Mouse (Mus musculus): ENCODE results near the gene H2bfm.
"Not testable (repeated sequence)": the region's sequence is repeated elsewhere in the genome, so short reads cannot be mapped to it uniquely, and the experiment has no call there.

Gene H2bfm

DNA sequence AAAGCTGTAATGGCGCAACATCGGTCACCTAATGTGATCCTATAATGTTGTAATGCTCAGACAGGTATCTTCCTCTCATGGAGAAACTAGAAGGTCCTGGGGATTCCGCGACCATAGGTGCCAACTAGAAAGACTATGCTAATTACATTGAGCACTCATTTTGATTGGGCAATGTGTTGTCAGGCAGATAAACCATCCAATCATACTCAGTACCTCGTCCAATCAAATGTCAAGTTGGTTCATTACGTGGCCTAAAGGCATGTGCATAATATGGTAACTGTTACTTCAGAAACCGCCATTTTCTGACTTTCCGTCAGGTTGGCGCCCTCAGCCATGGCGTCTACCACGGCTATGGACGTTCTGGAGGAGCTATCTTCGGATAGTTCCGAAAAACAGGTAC is at the start of gene H2bfm:
TSS of gene H2bfm (plus strand) at position 295 of the 400 bp plus-strand sequence.
- no peak for DNase-seq (ENCODE audit: low spot score in 2 of 2)

DNA sequence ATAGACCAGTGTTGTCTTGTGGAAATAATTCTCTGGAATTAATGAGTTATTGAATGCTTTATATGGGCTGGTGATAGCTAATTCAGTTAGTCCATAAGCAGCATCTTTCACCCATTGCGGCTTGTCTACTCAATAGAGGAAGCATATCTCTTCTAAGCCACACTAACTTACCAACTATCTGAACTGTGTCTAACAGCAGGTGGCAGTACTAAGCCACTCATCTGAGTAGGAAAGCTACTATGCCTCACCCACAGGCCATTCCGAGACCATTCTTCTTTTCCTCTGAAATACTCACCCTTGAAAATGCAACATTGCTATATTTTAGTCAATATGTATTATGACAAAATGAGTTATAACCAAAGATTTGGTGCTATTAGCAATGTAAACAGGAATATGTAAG is 31.4 kb upstream of the H2bfm start:
- peak; percentile 23 to 27 for DNase-seq (ENCODE audit: low spot score in 2 of 2)

DNA sequence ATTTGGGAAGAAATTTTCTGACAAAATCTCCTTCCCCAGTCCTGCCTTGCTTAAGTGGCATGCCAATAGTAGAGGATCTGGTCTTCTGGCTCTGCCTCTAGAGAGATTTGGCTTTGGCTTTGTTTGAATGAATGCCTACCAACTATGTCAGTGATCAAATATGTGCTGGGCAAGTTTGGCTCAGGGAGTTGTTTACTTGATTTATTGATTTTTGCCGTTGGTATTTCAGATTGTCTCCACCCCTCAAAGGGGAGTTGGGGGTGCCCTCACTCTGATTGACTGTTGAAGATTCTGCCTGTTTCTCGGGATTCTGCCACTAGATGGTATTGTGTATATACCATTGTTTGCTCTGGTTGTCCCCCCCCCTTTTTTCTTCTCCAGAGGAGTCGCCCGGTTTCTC is 22.8 kb upstream of the H2bfm start:
- no peak for DNase-seq (ENCODE audit: low spot score in 2 of 2)

GRCm38 (mm10) chrX:136925863-136926262 is 1.3 kb upstream of the H2bfm start:
- no peak for DNase-seq (ENCODE audit: low spot score in 2 of 2)

- no peak for DNase-seq (ENCODE audit: low spot score in 2 of 2)
Observed at GRCm38 (mm10) chrX:136937985-136938384, 10.9 kb downstream of the H2bfm start.

GRCm38 (mm10) chrX:136957583-136958279 is 30.6 kb downstream of the H2bfm start:
- DNase-seq (ENCODE audit: low spot score in 2 of 2), result peak; percentile 94

GRCm38 (mm10) chrX:136958300-136958699 is 31.2 kb downstream of the H2bfm start:
- DNase-seq (ENCODE audit: low spot score in 2 of 2), result not testable (repeated sequence)

DNA sequence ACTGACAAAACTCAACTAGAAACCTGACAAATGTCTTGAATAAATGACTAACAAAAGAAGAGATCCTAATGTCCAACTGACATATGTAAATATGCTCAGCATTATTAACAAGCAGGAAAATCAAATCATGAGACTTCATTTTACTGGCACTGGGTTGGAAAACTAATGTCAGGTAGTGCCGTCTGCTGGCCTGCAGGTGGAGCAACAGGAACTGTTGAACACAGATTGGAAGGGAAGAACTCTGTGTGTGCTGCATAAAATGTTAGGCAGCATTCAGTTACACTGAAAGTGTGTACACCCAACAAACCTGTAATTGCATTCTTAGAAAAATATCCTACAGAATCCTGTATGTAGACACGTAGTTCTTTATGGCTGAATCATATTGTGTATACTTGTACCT is 32.6 kb downstream of the H2bfm start:
- DNase-seq (ENCODE audit: low spot score in 2 of 2), result peak; percentile 31 to 41

- not testable (repeated sequence) for DNase-seq (ENCODE audit: low spot score in 2 of 2)
Observed at GRCm38 (mm10) chrX:136975397-136975796, 48.3 kb downstream of the H2bfm start, which contains the start of gene Tmsb15b2. Tmsb15b2 (minus strand) TSS chrX:136975497.

GRCm38 (mm10) chrX:136976424-136977084 is 49.4 kb downstream of the H2bfm start, which contains the start of the genes Tmsb15l and Tmsb15b1:
Tmsb15l (minus strand) TSS chrX:136976869.
Tmsb15b1 (minus strand) TSS chrX:136976874.
- DNase-seq (ENCODE audit: low spot score in 2 of 2), result peak; percentile 66 to 94

All from right cerebral cortex, postnatal 10 days (tissue).